Mouse (Mus musculus) hindbrain, embryonic 12.5 days (tissue): ENCODE measurements around the gene Megf8. TPM values are rescaled to one million over a fixed set of nuclear protein-coding genes. Genes with fewer than 3 reads are reported as not detected.

Experiments used
- ATAC-seq: fragments of 200-750 bp; cut with Nextera tagmentation; 2 replicates; pipeline ENCODE4 v1.8.0; 2017; ENCODE audit warnings: moderate TSS enrichment; ENCODE audit not compliant: low FRiP score
- H3K27ac ChIP-seq: fragments of 300-500 bp; sonication (generic); 2 replicates; pipeline ENCODE4 v1.5.1; 2016; ENCODE audit warnings: mild to moderate bottlenecking
- H3K27me3 ChIP-seq: fragments of 300-500 bp; sonication (generic); 2 replicates; pipeline ENCODE4 v1.6.1; 2016; ENCODE audit warnings: mild to moderate bottlenecking
- H3K36me3 ChIP-seq: fragments of 300-500 bp; sonication (generic); 2 replicates; pipeline ENCODE4 v1.6.1; 2016; ENCODE audit warnings: mild to moderate bottlenecking
- H3K4me1 ChIP-seq: fragments of 300-500 bp; sonication (generic); 2 replicates; pipeline ENCODE4 v1.6.1; 2016
- H3K4me2 ChIP-seq: fragments of 300-500 bp; sonication (generic); replicated peaks from 2 replicates; pipeline ENCODE4 v1.6.1; 2016; ENCODE audit warnings: mild to moderate bottlenecking
- H3K4me3 ChIP-seq: fragments of 300-500 bp; sonication (generic); 2 replicates; pipeline ENCODE4 v1.5.1; 2016; ENCODE audit warnings: mild to moderate bottlenecking
- H3K9ac ChIP-seq: fragments of 300-500 bp; sonication (generic); 2 replicates; pipeline ENCODE4 v1.6.1; 2016; ENCODE audit warnings: mild to moderate bottlenecking, moderate library complexity
- H3K9me3 ChIP-seq: fragments of 300-500 bp; sonication (generic); replicated peaks from 2 replicates; pipeline ENCODE4 v1.6.1; 2016; ENCODE audit warnings: mild to moderate bottlenecking
- WGBS: fragments of 180-500 bp; shearing (Covaris S2); methylation state at CpG from one replicate; pipeline ENCODE4 v1.1.7; 2016; 5-methylcytosine and 5-hydroxymethylcytosine counted together
- polyA plus RNA-seq: library from polyadenylated mRNA; unstranded; fragments of >200 nt; fragmentation: Nextera tagmentation; extraction: Ambion mirVana; gene quantifications from 2 replicates; pipeline ENCODE4 v1.2.1, GENCODE M21; 2016

The Megf8 gene
- polyA plus RNA-seq, 1 experiment from 2014 or later, result 23.0 TPM

DNA sequence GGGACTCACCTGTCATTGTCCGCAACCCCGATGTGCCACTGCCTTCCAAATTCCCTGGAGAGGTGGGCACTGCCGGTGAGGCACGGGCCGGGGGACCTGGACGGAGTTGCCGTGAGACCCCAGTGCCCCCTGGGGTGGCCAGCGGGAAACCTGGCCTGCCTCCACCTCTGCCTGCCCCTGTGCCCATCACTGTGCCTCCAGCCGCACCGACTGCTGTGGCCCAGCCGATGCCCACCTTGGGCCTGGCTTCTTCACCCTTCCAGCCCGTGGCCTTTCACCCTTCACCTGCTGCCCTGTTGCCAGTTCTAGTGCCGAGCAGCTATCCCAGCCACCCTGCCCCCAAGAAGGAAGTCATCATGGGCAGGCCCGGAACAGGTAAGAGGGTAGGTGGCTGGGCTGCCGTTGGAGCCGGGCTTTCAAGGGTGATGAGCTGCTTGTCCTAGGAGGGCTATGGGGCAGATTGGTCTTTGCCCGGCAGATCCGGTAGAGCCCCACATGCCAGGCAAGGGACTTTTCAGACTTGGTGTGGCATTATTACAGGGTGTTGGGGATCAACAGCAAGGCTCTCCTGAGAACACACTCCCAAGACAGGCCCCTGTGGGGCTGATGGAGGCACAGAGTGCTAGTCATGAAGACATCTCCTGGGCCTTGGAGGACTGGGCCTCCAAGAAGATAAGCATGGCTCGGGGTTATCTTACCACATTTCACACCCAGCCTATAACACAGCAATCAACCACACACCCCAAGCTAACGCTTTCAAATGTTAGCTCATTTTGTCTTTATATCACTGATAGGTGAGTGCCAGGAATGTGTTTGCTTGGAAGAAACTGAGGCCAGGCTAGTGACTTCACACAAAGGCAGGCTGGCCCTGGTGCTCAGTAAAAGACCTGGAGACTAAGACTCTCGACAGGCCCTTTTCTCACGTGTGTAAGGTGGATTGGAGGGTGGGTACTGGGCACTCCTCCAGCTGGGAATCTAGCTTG lies 43.4 kb upstream of the Megf8 start:
- peak overlapping the region; percentile 24; the same call in 1 of the 2 replicates for H3K9ac ChIP-seq
- WGBS, result 92% methylated on average over 22 of the region's 22 CpGs

DNA sequence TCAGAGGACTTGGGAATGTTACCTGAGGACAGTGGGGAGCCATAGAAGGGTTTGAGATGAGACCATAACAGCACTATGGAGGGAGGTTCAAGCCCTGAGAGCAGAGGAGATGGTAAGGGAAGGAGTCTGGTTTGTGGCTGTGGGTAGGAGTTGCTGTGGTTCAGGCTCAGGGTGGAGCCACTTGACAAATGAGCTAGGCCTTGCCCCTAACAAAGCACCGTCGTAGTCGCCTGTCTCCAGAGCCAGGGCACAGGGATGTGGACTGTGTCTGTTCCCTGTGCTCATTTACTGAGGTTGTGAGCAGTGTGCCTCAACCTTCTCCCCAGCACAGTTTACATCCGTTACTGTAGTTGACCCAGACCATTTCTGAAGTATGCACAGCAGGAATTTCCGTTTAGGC lies 42.4 kb upstream of the Megf8 start:
- Histone ChIP-seq H3K9me3 (no peaks in the 10 kb centered on the region), H3K27ac (no peak overlapping the region), H3K27me3 (no peaks in the 10 kb centered on the region), H3K4me1 (peaks cover 51% of the 10 kb centered on the region), H3K4me3 (no peak overlapping the region), H3K4me2 (no peak overlapping the region; the same call in 1 of the 2 replicates), H3K9ac (0 out of 2 replicates have a peak overlapping the region, but pooled peaks have one; percentile 24), H3K36me3 (peaks cover 38% of the 10 kb centered on the region)
- 52% methylated on average over 5 of the region's 5 CpGs for WGBS
- ATAC-seq, result no peak

More for the DNA sequence above, 43.4 kb upstream of the Megf8 start:
- H3K36me3 ChIP-seq, result peaks cover 38% of the 10 kb centered on the region
- H3K27ac ChIP-seq, result no peak overlapping the region
- ATAC-seq, result no peak
- H3K9me3 ChIP-seq, result no peaks in the 10 kb centered on the region
- H3K27me3 ChIP-seq, result no peaks in the 10 kb centered on the region
- H3K4me3 ChIP-seq, result no peak overlapping the region
- peaks cover 56% of the 10 kb centered on the region for H3K4me1 ChIP-seq
- H3K4me2 ChIP-seq, result no peak overlapping the region

- WGBS, result 86% methylated on average over 3 of the region's 3 CpGs
- no peak overlapping the region; the same call in 1 of the 2 replicates for H3K4me2 ChIP-seq
- no peaks in the 10 kb centered on the region for H3K27me3 ChIP-seq
- no peak overlapping the region for H3K9ac ChIP-seq
- H3K4me3 ChIP-seq, result no peak overlapping the region
- no peak overlapping the region for H3K27ac ChIP-seq
- no peaks in the 10 kb centered on the region for H3K9me3 ChIP-seq
- ATAC-seq, result no peak
- peaks cover 38% of the 10 kb centered on the region for H3K36me3 ChIP-seq
- H3K4me1 ChIP-seq, result peaks cover 51% of the 10 kb centered on the region
Observed at GRCm38 (mm10) chr7:25274996-25275395, 42.0 kb upstream of the Megf8 start.

- no peak for ATAC-seq
- H3K27ac ChIP-seq, result 0 out of 2 replicates have a peak overlapping the region, but pooled peaks have one; percentile 17
- 54% methylated on average over 9 of the region's 9 CpGs for WGBS
- peaks cover 54% of the 10 kb centered on the region for H3K4me1 ChIP-seq
- H3K9ac ChIP-seq, result 0 out of 2 replicates have a peak overlapping the region, but pooled peaks have one; percentile 32
- H3K4me2 ChIP-seq, result no peak overlapping the region
- no peaks in the 10 kb centered on the region for H3K27me3 ChIP-seq
- no peak overlapping the region for H3K4me3 ChIP-seq
- H3K9me3 ChIP-seq, result no peaks in the 10 kb centered on the region
- peaks cover 36% of the 10 kb centered on the region for H3K36me3 ChIP-seq
Observed at GRCm38 (mm10) chr7:25275555-25276298, 41.2 kb upstream of the Megf8 start.

GRCm38 (mm10) chr7:25277405-25277804 lies 39.6 kb upstream of the Megf8 start:
- WGBS, result 90% methylated on average over 4 of the region's 4 CpGs
- peak overlapping the region; percentile 91 for H3K4me2 ChIP-seq
- no peaks in the 10 kb centered on the region for H3K27me3 ChIP-seq
- H3K9ac ChIP-seq, result peak overlapping the region; percentile 86; the same call in 1 of the 2 replicates
- H3K4me1 ChIP-seq, result peaks cover 64% of the 10 kb centered on the region
- no peaks in the 10 kb centered on the region for H3K9me3 ChIP-seq
- ATAC-seq, result no peak
- peaks cover 19% of the 10 kb centered on the region for H3K36me3 ChIP-seq
- H3K27ac ChIP-seq, result peak overlapping the region; percentile 99; the same call in 1 of the 2 replicates
- peak overlapping the region; percentile 60; the same call in 1 of the 2 replicates for H3K4me3 ChIP-seq

- Histone ChIP-seq H3K27me3 (no peaks in the 10 kb centered on the region), H3K9ac (peak overlapping the region; percentile 86), H3K36me3 (peaks cover 14% of the 10 kb centered on the region), H3K4me2 (peak overlapping the region; percentile 91), H3K27ac (peak overlapping the region; percentile 99), H3K4me1 (peaks cover 65% of the 10 kb centered on the region), H3K9me3 (no peaks in the 10 kb centered on the region), H3K4me3 (peak overlapping the region; percentile 60)
- WGBS, result 16% methylated on average over 4 of the region's 4 CpGs
- ATAC-seq, result no peak
Observed at GRCm38 (mm10) chr7:25277998-25278340, 39.0 kb upstream of the Megf8 start.

DNA sequence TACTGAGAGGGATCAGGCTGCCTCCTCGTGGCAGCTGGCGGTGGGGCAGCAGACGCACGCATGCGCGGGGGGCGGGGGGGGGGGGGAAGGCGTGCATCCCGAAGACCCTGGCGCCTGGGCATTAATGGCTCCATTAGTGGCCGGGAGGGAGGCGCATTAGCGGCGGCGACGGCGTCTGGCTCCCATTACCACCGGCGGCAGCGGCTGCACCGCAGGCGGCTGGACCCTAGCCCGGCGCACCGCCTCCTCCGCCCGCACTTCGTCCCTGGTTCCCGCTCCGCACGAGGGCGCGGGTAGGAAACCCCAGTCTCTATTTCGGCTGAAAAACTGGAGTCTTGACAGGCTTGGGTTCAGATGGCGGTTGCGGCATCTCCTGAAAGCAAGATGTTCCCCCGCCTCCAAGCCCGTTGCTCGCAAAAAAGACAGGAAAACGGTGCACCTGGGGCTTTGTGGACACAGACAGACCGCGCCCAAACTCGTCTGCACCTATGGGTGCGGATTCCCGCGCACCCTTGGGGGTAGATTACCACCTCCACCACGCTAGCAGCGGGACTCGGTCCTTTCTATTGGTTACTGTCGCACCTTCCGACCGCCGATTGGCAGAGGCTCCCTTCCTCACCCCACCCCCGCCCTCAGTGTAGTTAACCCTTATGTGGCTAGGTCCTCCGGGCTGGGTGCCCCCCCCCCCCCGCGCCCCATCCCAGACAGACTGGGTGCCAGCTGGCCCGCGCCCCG lies 38.5 kb upstream of the Megf8 start:
- ATAC-seq, result peak; percentile 72
- Histone ChIP-seq H3K4me1 (peaks cover 67% of the 10 kb centered on the region), H3K27me3 (no peaks in the 10 kb centered on the region), H3K9me3 (no peaks in the 10 kb centered on the region), H3K27ac (peak overlapping the region; percentile 99), H3K36me3 (peaks cover 8% of the 10 kb centered on the region), H3K4me2 (peak overlapping the region; percentile 91), H3K4me3 (peak overlapping the region; percentile 60), H3K9ac (peak overlapping the region; percentile 86)
- WGBS, result under 1% methylated on average over 48 of the region's 60 CpGs

GRCm38 (mm10) chr7:25279076-25279860 lies 37.7 kb upstream of the Megf8 start:
- peak overlapping the region; percentile 99 for H3K27ac ChIP-seq
- H3K4me1 ChIP-seq, result peaks cover 67% of the 10 kb centered on the region
- H3K9ac ChIP-seq, result peak overlapping the region; percentile 86
- H3K27me3 ChIP-seq, result no peaks in the 10 kb centered on the region
- no peaks in the 10 kb centered on the region for H3K9me3 ChIP-seq
- under 1% methylated on average over 42 of the region's 49 CpGs for WGBS
- peak overlapping the region; percentile 60 for H3K4me3 ChIP-seq
- H3K4me2 ChIP-seq, result peak overlapping the region; percentile 91
- peaks cover 3% of the 10 kb centered on the region for H3K36me3 ChIP-seq
- peak; percentile 69 for ATAC-seq

DNA sequence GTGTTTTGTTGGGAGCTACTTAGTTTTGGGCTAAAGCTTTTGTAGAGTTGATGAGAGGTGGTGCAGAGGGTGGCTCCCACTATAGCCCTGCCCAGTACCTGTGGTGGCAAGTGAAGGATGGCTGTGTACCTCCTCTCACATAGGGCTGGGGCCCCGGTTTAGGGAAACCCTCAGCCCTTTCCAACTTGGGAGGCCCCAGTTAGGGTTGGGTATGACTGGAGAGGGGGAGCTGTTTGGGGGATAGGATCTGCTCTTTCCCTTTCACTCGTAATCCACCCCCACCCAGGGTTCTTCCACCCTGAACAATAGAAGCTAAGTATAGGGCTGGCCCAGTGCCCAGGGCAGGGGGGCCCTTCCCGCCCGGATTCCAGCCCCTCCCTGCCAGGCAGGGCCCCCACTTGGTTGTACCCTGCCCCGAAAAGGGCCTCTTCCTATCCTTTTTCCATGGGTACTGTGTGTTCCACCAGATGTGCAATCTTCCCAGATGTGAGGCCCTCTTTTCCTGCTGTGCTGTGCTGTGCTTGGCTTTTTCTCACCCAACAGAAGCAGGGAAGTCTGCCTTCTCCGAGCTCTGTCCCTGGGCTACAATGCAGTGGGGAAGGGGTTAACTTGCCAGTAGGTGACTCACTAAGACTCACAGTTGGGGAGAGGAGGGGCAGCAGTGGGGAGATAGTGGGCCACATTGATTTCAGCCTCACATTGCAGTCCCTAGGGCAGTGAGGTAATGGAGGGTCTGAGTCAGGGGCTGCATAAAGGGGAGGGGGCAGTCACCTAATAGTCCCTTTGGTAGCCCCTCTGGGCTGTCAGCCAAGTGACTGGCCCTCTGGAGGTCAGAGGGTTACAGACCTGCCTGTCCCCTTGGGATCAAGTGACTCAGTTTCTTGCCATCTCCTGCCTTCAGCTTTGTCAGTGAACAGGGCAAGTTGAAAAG lies 36.8 kb upstream of the Megf8 start:
- peak overlapping the region; percentile 60 for H3K4me3 ChIP-seq
- ATAC-seq, result peak; percentile 1; the same call in 1 of the 2 replicates
- H3K9me3 ChIP-seq, result no peaks in the 10 kb centered on the region
- no peaks in the 10 kb centered on the region for H3K27me3 ChIP-seq
- peak overlapping the region; percentile 91 for H3K4me2 ChIP-seq
- H3K9ac ChIP-seq, result peak overlapping the region; percentile 86
- peaks cover 67% of the 10 kb centered on the region for H3K4me1 ChIP-seq
- H3K27ac ChIP-seq, result peak overlapping the region; percentile 99
- WGBS, result 2% methylated on average over 6 of the region's 6 CpGs
- H3K36me3 ChIP-seq, result peaks cover 6% of the 10 kb centered on the region

DNA sequence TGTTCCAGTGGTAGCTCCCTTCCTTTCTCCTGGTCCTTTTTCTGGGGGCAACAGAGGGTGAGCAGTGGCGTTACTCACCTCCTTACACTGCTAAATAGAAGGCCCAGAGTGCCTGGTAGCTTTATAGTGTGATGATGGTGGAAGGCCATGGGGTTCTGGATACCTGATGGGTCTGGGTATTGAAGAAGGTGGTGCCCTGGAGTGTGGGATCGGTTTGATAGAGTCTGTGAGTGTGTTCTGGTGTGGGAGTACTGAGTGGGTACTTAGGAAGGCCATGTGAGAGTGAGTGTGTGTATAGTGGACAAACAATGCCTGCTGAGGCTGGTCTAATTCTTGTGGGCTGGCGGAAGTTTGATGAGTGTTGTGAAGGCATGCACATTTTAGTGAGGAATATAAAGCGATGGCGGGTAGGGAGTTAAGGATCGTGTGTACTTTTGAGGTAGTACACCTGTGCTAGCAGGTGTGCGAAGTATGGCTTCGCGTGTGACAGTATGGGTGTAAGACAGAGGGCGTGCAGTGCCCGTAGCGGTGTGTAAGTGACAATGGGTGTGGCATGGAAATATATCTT lies 35.7 kb upstream of the Megf8 start:
- Histone ChIP-seq H3K4me1 (peaks cover 62% of the 10 kb centered on the region), H3K4me2 (peak overlapping the region; percentile 91)
- 22% methylated on average over 12 of the region's 12 CpGs for WGBS

More for the DNA sequence above, 35.7 kb upstream of the Megf8 start:
- Histone ChIP-seq H3K27me3 (no peaks in the 10 kb centered on the region), H3K4me3 (peak overlapping the region; percentile 83), H3K9ac (peak overlapping the region; percentile 44; the same call in 1 of the 2 replicates), H3K27ac (peak overlapping the region; percentile 99), H3K9me3 (no peaks in the 10 kb centered on the region), H3K36me3 (peaks cover 16% of the 10 kb centered on the region)
- peak; percentile 4; the same call in 1 of the 2 replicates for ATAC-seq
